Mouse (Mus musculus) brain, embryonic 14.5 days (tissue): Measurements from ENCODE around the gene Tmem198.

ENCODE experiments used
- CTCF ChIP-seq: fragments of 200-500 bp; IDR thresholded peaks from 2 replicates; pipeline ENCODE4 v1.5.1; 2012; ENCODE audit warnings: inconsistent platforms, mild to moderate bottlenecking, moderate library complexity, borderline replicate concordance; ENCODE audit not compliant: insufficient read depth, insufficient read length; ENCODE audit errors: extremely low read depth
- POLR2A ChIP-seq: fragments of 200-500 bp; IDR thresholded peaks from 2 replicates; pipeline ENCODE4 v1.6.1; 2012; ENCODE audit warnings: mild to moderate bottlenecking, inconsistent platforms, borderline replicate concordance; ENCODE audit not compliant: poor library complexity, insufficient read depth, insufficient read length, severe bottlenecking; ENCODE audit errors: extremely low read depth

GRCm38 (mm10) chr1:75503651-75503980, 24.3 kb downstream of the Tmem198 start:
- TF ChIP-seq POLR2A, result no peak
- no peak for TF ChIP-seq CTCF
